Mouse (Mus musculus): ENCODE measurements at regions not wholly inside any gene's neighbourhood (a gene's known extent, or its start where the extent isn't known, plus 50 kb on each side); places are given as distances from the start of the nearest gene placed in this dataset.

DNA sequence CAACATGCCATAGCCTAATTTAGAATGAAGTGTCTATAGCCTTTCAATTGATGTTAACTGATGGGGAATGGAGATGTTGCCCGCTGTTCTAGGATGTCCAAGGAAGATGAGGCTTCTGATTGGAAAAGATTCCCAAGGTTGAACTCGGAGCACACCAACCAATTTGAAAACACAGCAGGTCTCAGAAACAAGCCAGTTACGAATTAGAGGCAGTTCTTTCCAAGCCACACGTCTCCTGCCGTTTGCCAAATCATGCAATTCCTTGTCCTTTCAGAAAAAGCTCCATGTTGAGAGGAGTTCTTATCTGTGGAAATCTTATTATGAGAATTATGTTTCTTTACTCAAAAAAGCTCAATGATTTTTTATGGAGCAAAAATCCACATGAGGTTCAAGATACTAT lies 71.5 kb upstream of the Npy2r start:
- no peaks in the 10 kb centered on the region for H3K4me1 ChIP-seq (replicated peaks)
- H3K9me3 ChIP-seq: no peaks in the 10 kb centered on the region
- no peak overlapping the region for H3K4me3 ChIP-seq
- H3K27ac ChIP-seq: no peak overlapping the region
- no peaks in the 10 kb centered on the region for H3K36me3 ChIP-seq
- no peaks in the 10 kb centered on the region for H3K27me3 ChIP-seq (ENCODE audit: insufficient read depth, poor library complexity, severe bottlenecking)
- DNase-seq (ENCODE audit: low spot score): no peak
- 88% methylated on average over 5 of the region's 5 CpGs for WGBS

DNA sequence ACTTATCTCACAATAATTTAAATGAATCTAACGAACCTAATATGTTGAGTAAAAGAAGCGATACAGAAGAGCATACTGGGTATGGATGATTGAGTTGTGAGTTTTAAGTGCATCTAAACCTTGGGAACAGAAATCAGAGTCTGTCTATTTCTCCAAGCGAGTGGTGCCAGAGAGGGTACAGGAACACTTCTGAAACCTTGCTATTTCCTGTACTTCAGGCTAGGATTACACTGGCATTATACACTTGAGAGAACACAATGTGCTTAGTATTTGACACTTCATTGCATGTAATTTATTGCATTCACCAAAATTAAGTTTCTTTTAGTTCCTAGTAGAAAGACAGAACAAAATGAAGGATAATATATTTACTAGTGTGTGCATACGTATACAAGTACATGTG lies 54.0 kb upstream of the Npy2r start:
- no peak for DNase-seq (ENCODE audit: low spot score)
- 92% methylated on average over 4 of the region's 4 CpGs for WGBS
- Histone ChIP-seq H3K36me3 (no peaks in the 10 kb centered on the region), H3K4me1 (replicated peaks) (no peaks in the 10 kb centered on the region), H3K27me3 (ENCODE audit: insufficient read depth, poor library complexity, severe bottlenecking) (no peaks in the 10 kb centered on the region), H3K4me3 (no peak overlapping the region), H3K9me3 (no peaks in the 10 kb centered on the region), H3K27ac (no peak overlapping the region)

DNA sequence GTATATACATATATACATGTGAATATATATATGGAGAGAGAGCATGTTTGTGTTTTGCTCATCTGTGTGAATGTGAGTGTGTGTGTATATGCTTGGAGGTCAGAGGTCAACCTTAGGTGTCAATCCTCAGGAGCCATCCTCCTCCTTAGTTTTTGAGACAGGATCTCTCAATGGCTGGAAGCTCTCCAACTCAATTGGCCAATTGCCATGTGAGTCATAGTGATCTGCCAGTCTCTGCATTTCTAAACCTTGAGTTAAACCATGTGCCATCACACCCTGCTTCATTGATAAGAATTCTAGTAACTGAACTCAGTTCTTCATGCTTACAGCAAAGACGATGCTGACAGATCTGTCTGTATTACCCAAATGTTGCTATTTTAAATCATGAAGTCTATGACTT lies 50.8 kb upstream of the Npy2r start:
- Histone ChIP-seq H3K27me3 (ENCODE audit: insufficient read depth, poor library complexity, severe bottlenecking) (no peaks in the 10 kb centered on the region), H3K9me3 (no peaks in the 10 kb centered on the region), H3K4me3 (no peak overlapping the region), H3K36me3 (no peaks in the 10 kb centered on the region), H3K27ac (no peak overlapping the region), H3K4me1 (replicated peaks) (no peaks in the 10 kb centered on the region)
- DNase-seq (ENCODE audit: low spot score): no peak
- WGBS: 83% methylated on average over 1 of the region's 1 CpGs
